Mouse (Mus musculus) testis, adult 2 months (tissue): Measurements from ENCODE around the gene Dok7. TPM values are rescaled to one million over a fixed set of nuclear protein-coding genes. Genes with fewer than 3 reads are reported as not detected.
A peak's percentile ranks its signal among the peaks of the same experiment; 100 is the strongest.

Experiments
- H3K27ac ChIP-seq: fragments of 200-500 bp; 2 replicates; pipeline ENCODE4 v1.5.1; 2012; ENCODE audit warnings: low read depth, low read length; ENCODE audit not compliant: control insufficient read depth, insufficient read depth
- H3K27me3 ChIP-seq: fragments of 200-500 bp; 2 replicates; pipeline ENCODE4 v1.6.1; 2012; ENCODE audit warnings: mild to moderate bottlenecking, low read length, moderate library complexity; ENCODE audit not compliant: control insufficient read depth, insufficient read depth
- H3K36me3 ChIP-seq: fragments of 200-500 bp; 2 replicates; pipeline ENCODE4 v1.6.1; 2012; ENCODE audit warnings: mild to moderate bottlenecking, low read length; ENCODE audit not compliant: control insufficient read depth, insufficient read depth
- H3K4me1 ChIP-seq: fragments of 200-500 bp; 2 replicates; pipeline ENCODE4 v1.6.1; 2012; ENCODE audit warnings: low read length; ENCODE audit not compliant: control insufficient read depth, insufficient read depth
- H3K4me3 ChIP-seq: fragments of 200-500 bp; 2 replicates; pipeline ENCODE4 v1.5.1; 2012; ENCODE audit warnings: low read depth, mild to moderate bottlenecking, low read length, moderate library complexity, mixed read lengths; ENCODE audit not compliant: control insufficient read depth
- CTCF ChIP-seq: fragments of 200-500 bp; IDR thresholded peaks from 2 replicates; pipeline ENCODE4 v1.5.1; 2012; ENCODE audit warnings: low read depth, mild to moderate bottlenecking, inconsistent platforms, low read length, moderate library complexity; ENCODE audit not compliant: control insufficient read depth, insufficient read depth, insufficient replicate concordance
- POLR2A ChIP-seq: fragments of 200-500 bp; IDR thresholded peaks from 2 replicates; pipeline ENCODE4 v1.6.1; 2012; ENCODE audit warnings: low read depth, mild to moderate bottlenecking, inconsistent platforms, low read length, moderate library complexity; ENCODE audit not compliant: control insufficient read depth
- polyA plus RNA-seq: library from polyadenylated mRNA; depleted of rRNA; stranded (reverse); fragments of >200 nt; gene quantifications from 2 replicates; pipeline ENCODE4 v1.2.3, GENCODE M21; 2012

Gene Dok7
- polyA plus RNA-seq, 1 experiment: 10.6 TPM

DNA sequence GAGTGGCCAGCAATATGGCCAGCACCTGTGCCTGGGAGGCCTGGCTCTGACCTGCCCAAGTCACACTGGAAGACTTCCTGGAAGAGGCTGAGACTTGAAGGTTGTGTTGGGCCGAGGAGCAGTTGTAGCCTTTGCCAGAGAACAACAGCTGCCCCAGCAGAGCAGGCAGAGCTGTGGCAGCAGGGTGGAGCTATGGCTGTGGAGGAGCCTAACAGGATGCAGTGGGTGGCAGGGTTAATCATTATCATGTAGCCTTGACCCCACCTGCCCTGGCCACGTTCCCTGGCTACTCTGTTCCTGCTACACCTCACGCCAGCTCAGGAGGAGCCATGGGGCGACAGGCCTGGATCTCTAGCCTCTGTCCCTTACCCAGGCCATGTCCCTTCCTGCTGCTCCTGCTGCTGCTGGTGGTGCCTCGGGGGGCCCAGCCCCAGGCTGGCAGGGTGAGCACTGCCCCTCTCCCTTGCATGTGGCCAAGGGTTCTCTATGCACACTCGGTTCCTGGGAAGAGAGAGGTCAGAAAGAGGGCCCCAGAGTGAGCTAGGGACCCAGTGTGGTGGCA lies 15.2 kb upstream of the Dok7 start, which contains the start of gene Hgfac:
Gene Hgfac, plus strand, starts transcription at position 242 of the 562 bp plus-strand sequence.
- Histone ChIP-seq H3K36me3 (no peaks in the 10 kb centered on the region), H3K4me1 (no peaks in the 10 kb centered on the region), H3K27me3 (no peaks in the 10 kb centered on the region), H3K4me3 (no peak within 1 kb of the TSS), H3K27ac (no peak within 1 kb of the TSS)
- no peak for TF ChIP-seq CTCF
- TF ChIP-seq POLR2A: no peak

DNA sequence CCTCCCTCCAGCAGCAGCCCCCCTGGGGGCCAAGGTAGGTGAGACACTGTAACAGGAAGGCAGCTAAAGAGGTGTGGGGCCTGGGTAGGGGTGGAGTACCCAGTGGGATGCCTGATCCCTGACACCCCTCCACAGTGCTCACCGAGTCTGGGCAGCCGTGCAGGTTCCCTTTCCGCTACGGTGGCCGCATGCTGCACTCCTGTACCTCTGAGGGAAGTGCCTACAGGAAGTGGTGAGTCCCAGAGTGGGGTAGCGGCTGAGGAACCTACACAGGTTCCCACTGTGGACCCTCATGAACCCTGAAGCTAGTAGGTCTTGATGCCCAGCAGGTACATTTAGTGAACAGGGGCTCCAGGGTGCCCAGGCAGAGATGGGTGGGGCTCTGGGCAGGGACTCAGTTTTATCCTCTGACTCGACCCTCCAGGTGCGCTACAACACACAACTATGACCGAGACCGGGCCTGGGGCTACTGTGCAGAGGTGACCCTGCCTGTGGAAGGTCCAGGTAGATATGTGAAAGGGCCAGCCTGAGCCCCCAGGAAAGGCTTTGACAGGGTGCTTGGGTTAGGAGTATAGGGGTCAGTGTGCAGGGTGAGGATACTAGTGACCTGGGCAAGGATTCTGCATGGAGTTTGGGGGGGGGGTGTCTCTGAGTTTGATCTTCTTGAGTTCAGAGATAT lies 14.0 kb upstream of the Dok7 start:
- no peak for TF ChIP-seq CTCF
- no peak for TF ChIP-seq POLR2A
- no peaks in the 10 kb centered on the region for H3K36me3 ChIP-seq
- no peaks in the 10 kb centered on the region for H3K27me3 ChIP-seq
- no peaks in the 10 kb centered on the region for H3K4me1 ChIP-seq
- no peak overlapping the region for H3K27ac ChIP-seq
- no peak overlapping the region for H3K4me3 ChIP-seq

DNA sequence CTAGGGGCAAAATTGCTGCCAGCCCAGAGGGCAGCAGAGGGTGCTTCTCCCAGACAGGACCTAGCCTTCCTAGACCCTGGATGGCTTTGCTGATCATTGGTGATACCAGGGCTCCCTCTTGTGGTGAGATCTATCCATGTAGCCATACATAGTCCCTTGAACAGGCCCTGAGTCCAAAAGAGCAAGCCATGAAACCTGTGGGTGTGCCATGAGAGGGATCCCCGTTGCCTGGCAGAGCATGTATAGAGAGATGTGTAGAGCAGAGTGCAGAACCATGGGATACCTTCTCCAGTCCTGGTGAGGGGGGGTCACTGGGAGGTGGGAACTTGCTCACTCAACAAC lies 13.5 kb upstream of the Dok7 start:
- H3K27ac ChIP-seq: no peak overlapping the region
- H3K36me3 ChIP-seq: no peaks in the 10 kb centered on the region
- H3K4me3 ChIP-seq: no peak overlapping the region
- TF ChIP-seq CTCF (peak; percentile 62; the same call in 1 of the 2 replicates), POLR2A (no peak)
- no peaks in the 10 kb centered on the region for H3K4me1 ChIP-seq
- H3K27me3 ChIP-seq: no peaks in the 10 kb centered on the region

DNA sequence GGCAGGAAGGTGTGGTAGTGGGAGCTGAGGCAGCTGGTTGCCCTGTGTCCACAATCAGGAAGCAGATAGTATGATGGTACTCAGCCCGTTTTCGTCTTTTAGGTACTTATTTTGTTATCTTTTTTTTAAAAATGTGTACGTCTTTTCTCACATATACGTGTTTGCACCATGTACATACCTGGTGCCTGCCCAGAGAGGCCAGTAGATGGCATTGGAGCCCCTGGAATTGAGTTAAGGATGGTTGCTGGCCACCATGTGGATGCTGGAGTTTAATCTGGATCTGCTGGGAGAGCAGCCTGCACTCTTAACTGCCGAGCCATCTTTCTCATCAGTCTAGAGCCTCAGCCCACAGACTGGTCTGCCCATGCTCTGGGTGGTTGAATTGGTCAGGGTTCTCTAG lies 6.0 kb upstream of the Dok7 start:
- Histone ChIP-seq H3K36me3 (no peaks in the 10 kb centered on the region), H3K4me1 (no peaks in the 10 kb centered on the region), H3K4me3 (no peak overlapping the region), H3K27ac (no peak overlapping the region), H3K27me3 (no peaks in the 10 kb centered on the region)
- no peak for TF ChIP-seq POLR2A
- TF ChIP-seq CTCF: no peak

DNA sequence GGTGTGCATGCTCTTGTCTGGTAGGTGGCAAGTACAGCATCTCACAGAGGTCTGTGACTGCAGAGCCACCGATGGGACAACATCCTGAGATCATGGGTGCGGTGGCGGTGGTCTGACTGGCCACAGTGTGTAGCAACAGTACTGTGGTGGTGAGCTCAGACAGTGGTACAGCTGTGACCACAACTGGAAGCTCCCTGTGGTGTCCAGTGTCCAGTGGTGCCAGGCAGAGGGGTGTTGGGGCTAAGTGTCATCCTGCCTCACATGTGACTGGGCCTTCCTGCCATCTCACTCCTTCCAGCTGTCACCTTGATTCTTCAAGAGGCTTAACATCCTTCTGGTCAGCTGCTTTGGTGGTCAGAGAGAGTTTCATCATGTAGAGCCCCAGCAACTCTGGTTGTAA lies 1.9 kb upstream of the Dok7 start:
- H3K27me3 ChIP-seq: no peaks in the 10 kb centered on the region
- H3K36me3 ChIP-seq: no peaks in the 10 kb centered on the region
- H3K27ac ChIP-seq: no peak overlapping the region
- TF ChIP-seq CTCF (no peak), POLR2A (no peak)
- H3K4me3 ChIP-seq: no peak overlapping the region
- H3K4me1 ChIP-seq: peaks cover 11% of the 10 kb centered on the region

DNA sequence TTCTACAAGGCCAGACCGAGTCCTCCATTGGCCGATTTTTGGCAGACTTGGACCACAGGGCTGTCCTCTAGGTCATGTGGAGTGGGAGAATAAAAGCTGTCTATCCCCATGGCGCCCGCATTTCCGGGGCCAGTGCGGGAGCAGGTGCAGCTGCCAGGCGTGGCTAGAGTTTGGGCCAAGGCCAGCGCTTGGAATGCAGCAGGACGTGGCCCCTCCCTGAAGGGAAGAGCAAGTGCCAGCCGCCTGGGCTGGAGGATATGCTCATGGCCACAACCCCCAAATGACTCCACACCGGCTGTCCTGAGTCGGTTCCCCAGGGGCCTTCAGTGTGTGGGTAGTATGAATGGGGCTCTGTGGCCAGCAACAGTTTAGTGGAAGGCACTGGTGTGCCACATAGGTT lies 1.5 kb upstream of the Dok7 start:
- peaks cover 11% of the 10 kb centered on the region for H3K4me1 ChIP-seq
- TF ChIP-seq CTCF (no peak), POLR2A (no peak)
- H3K27ac ChIP-seq: no peak overlapping the region
- H3K36me3 ChIP-seq: no peaks in the 10 kb centered on the region
- H3K27me3 ChIP-seq: no peaks in the 10 kb centered on the region
- no peak overlapping the region for H3K4me3 ChIP-seq

DNA sequence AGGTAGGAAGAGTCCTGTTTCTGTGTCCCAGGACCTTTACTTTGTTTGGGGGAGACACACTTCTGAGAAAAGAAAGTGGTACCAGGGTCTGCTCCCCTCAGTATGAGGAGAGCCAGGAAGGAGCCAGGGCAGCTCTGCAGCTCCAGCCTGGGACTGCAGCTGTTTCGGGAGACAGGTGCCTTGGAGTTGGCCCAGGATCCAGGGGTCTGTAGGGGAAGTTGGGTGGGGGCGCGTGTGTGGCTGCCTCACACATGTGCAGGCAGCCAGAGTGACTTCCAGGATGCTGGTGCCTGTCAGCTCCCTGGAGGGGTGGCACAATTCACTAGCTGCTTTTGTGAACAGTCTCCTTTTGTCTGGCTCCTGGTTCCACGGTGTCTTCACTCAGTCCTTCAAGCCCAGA lies 1.0 kb downstream of the Dok7 start:
- peaks cover 11% of the 10 kb centered on the region for H3K4me1 ChIP-seq
- no peaks in the 10 kb centered on the region for H3K36me3 ChIP-seq
- peak overlapping the region; percentile 71 for H3K4me3 ChIP-seq
- no peak overlapping the region for H3K27ac ChIP-seq
- H3K27me3 ChIP-seq: no peaks in the 10 kb centered on the region
- TF ChIP-seq CTCF: no peak
- TF ChIP-seq POLR2A: no peak
